Mouse (Mus musculus) neural tube, embryonic 12.5 days (tissue): ENCODE measurements at regions not wholly inside any gene's neighbourhood (a gene's known extent, or its start where the extent isn't known, plus 50 kb on each side); places are given as distances from the start of the nearest gene placed in this dataset.
A peak's percentile ranks its signal among the peaks of the same experiment; 100 is the strongest.

Source experiments
- ATAC-seq: fragments of 200-750 bp; cut with Nextera tagmentation; 2 replicates; pipeline ENCODE4 v1.8.0; 2017; ENCODE audit warnings: low read depth, mild to moderate bottlenecking, moderate TSS enrichment, moderate library complexity; ENCODE audit not compliant: low FRiP score
- H3K27ac ChIP-seq: fragments of 300-500 bp; sonication (generic); 2 replicates; pipeline ENCODE4 v1.5.1; 2016
- H3K27me3 ChIP-seq: fragments of 300-500 bp; sonication (generic); replicated peaks from 2 replicates; pipeline ENCODE4 v1.6.1; 2016; ENCODE audit warnings: mild to moderate bottlenecking
- H3K36me3 ChIP-seq: fragments of 300-500 bp; sonication (generic); 2 replicates; pipeline ENCODE4 v1.6.1; 2016; ENCODE audit warnings: mild to moderate bottlenecking
- H3K4me1 ChIP-seq: fragments of 300-500 bp; sonication (generic); 2 replicates; pipeline ENCODE4 v1.6.1; 2016
- H3K4me2 ChIP-seq: fragments of 300-500 bp; sonication (generic); replicated peaks from 2 replicates; pipeline ENCODE4 v1.6.1; 2016; ENCODE audit warnings: mild to moderate bottlenecking
- H3K4me3 ChIP-seq: fragments of 300-500 bp; sonication (generic); 2 replicates; pipeline ENCODE4 v1.5.1; 2016
- H3K9ac ChIP-seq: fragments of 300-500 bp; sonication (generic); 2 replicates; pipeline ENCODE4 v1.6.1; 2016; ENCODE audit warnings: mild to moderate bottlenecking
- H3K9me3 ChIP-seq: fragments of 300-500 bp; sonication (generic); 2 replicates; pipeline ENCODE4 v1.6.1; 2016; ENCODE audit warnings: mild to moderate bottlenecking
- WGBS: fragments of 180-500 bp; shearing (Covaris S2); methylation state at CpG from one replicate; pipeline ENCODE4 v1.1.7; 2016; 5-methylcytosine and 5-hydroxymethylcytosine counted together

DNA sequence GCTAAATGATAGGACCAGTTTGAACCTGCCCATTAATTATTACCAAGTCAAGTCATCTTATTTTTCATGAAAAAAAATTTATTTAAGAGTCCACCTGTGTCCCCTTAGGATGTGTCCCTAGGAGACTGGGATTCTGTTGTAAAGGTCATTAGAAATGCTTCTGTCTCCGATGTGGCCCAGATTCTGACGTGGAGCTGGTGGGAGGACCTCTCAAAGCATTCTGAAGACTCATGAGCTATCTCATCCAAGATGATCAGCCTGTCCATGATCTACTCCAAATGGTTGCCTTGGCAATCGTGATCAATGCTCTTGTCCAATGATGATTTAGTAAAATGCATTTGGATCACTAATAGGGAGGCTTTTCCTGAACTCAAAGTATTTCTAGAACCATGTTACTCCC, 163.4 kb upstream of the Gm5148 start:
- WGBS: 81% methylated on average over 3 of the region's 3 CpGs
- no peaks in the 10 kb centered on the region for H3K4me1 ChIP-seq
- no peak overlapping the region for H3K9ac ChIP-seq
- H3K4me2 ChIP-seq: no peak overlapping the region
- no peak overlapping the region for H3K27ac ChIP-seq
- ATAC-seq: no peak
- H3K27me3 ChIP-seq: no peaks in the 10 kb centered on the region
- H3K4me3 ChIP-seq: no peak overlapping the region
- H3K9me3 ChIP-seq: no peaks in the 10 kb centered on the region
- H3K36me3 ChIP-seq: no peaks in the 10 kb centered on the region

DNA sequence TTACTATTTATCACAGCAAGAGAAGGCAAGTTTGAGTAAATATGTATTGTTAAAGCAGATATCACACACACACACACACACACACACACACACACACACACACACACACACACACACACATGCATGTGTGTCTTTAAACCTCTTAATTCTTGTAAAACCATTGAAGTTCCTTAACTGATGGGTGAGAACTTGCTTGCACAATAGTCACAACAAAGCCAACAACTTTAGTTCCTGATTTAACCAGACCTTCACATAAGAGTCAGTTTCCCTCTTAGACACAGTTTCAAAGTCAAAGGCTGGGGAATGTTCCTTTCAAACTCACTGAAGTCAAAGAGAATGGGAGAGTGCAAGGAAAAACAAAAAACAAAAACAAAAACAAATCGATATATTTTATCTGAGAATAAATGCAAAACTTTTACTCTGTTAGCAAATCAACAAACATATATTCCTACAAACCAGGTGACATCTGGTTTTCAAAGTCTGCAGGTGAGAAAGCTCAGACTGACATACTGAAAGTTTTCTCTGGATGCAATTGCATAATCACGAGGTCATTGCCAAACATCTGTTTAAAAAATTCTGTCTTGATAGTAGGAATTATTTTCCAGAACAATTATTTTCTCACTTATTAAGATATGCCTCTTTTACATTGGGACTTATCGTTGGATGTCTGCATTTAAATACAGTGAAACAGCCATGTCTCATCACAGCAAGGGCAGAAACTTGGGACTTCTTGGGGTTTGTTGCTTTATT, 162.6 kb upstream of the Gm5148 start:
- ATAC-seq: no peak
- WGBS: 93% methylated on average over 3 of the region's 3 CpGs
- H3K9ac ChIP-seq: no peak overlapping the region
- no peak overlapping the region for H3K4me3 ChIP-seq
- H3K9me3 ChIP-seq: no peaks in the 10 kb centered on the region
- no peaks in the 10 kb centered on the region for H3K36me3 ChIP-seq
- H3K4me1 ChIP-seq: no peaks in the 10 kb centered on the region
- no peak overlapping the region for H3K4me2 ChIP-seq
- H3K27ac ChIP-seq: no peak overlapping the region
- H3K27me3 ChIP-seq: no peaks in the 10 kb centered on the region

DNA sequence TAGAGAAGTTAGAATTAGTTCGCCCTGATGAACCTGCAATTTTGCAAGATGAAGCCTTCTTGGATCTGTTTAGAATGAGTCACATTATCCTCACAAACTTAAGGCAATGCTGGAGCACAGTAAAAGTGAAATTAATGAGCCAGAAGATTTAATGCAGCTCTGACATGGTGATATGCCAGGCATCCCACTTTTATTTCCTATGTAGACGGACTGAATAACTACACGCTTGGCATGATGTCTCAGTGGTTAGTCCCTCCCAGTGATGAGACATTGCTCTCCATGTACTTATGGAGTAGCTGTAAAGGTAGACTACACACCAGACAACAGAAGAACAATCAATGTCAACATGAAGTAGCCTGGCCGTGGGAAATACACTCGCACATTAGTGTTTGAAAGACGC, 161.5 kb upstream of the Gm5148 start:
- no peaks in the 10 kb centered on the region for H3K27me3 ChIP-seq
- 84% methylated on average over 6 of the region's 6 CpGs for WGBS
- H3K36me3 ChIP-seq: no peaks in the 10 kb centered on the region

DNA sequence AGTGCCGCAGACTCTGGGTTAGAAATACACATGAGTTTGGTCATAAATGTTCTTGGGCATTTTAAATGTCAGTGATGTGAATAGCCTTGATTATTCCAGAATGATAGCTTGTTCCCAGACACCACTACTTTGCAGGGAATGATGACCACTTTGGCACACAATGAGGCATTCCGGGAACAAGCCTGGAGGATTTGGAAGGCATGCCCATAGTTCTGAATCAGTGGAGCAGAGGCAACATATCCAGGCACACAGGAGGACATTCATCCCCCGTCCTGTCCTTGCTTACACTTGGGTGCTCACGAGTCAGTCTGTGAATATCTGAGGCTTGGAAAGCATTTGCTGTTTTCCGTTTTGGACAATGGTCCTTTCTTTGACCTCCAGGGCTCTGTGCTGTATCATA, 158.1 kb upstream of the Gm5148 start:
- 47% methylated on average over 5 of the region's 5 CpGs for WGBS

More for the DNA sequence above, 161.5 kb upstream of the Gm5148 start:
- Histone ChIP-seq H3K27ac (no peak overlapping the region), H3K4me1 (no peaks in the 10 kb centered on the region), H3K9ac (no peak overlapping the region), H3K4me2 (no peak overlapping the region), H3K9me3 (no peaks in the 10 kb centered on the region), H3K4me3 (no peak overlapping the region)
- no peak for ATAC-seq

DNA sequence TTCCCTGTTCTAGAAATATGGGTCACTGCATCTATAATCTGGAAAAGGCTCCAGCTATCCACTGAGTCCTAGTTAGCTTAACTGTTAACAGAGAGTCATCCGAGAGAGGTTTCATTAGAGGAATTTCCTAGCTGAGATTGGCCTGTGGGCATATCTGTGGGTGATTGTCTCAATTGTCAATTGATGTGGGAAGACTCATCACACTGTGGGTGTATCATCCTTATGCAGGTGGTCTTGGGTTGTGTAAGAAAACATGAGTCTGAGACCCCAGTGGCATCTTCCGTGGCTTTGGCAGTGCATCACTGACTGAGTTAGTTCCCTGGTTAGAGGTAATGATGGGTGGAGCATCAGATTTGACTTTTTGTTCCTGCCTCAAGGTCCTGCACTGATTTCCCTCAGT, 156.7 kb upstream of the Gm5148 start:
- H3K9ac ChIP-seq: no peak overlapping the region
- no peak for ATAC-seq
- H3K4me2 ChIP-seq: no peak overlapping the region
- H3K36me3 ChIP-seq: no peaks in the 10 kb centered on the region
- WGBS: 88% methylated on average over 2 of the region's 2 CpGs
- H3K4me3 ChIP-seq: no peak overlapping the region
- no peaks in the 10 kb centered on the region for H3K9me3 ChIP-seq
- H3K4me1 ChIP-seq: no peaks in the 10 kb centered on the region
- no peaks in the 10 kb centered on the region for H3K27me3 ChIP-seq
- H3K27ac ChIP-seq: no peak overlapping the region

More for the DNA sequence above, 158.1 kb upstream of the Gm5148 start:
- no peaks in the 10 kb centered on the region for H3K9me3 ChIP-seq
- H3K27me3 ChIP-seq: no peaks in the 10 kb centered on the region
- H3K9ac ChIP-seq: no peak overlapping the region
- no peak overlapping the region for H3K4me2 ChIP-seq
- no peaks in the 10 kb centered on the region for H3K4me1 ChIP-seq
- H3K27ac ChIP-seq: no peak overlapping the region
- H3K36me3 ChIP-seq: no peaks in the 10 kb centered on the region
- H3K4me3 ChIP-seq: no peak overlapping the region
- ATAC-seq: no peak

DNA sequence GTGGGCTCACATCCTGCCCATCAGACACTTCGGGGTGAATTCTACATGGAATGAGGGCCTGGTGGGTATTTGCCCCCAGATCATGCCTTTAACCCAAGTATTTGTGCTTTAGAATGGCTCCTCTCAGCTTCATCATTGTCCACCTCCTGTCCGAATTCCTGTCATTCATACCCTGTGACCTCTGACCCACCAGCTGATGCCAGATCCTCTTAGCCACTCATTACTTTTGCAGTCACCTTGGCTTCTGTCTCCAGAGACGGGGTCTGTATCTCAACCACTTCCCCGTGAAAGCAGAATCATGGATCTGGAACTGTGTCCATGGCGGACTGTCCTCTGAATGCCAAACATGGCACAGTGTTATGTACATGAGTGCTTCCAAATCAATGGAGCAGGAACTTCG, 154.8 kb upstream of the Gm5148 start:
- no peak overlapping the region for H3K4me3 ChIP-seq
- 69% methylated on average over 6 of the region's 6 CpGs for WGBS
- no peak overlapping the region for H3K9ac ChIP-seq
- no peak for ATAC-seq
- H3K4me2 ChIP-seq: no peak overlapping the region
- H3K36me3 ChIP-seq: no peaks in the 10 kb centered on the region
- H3K27me3 ChIP-seq: no peaks in the 10 kb centered on the region
- H3K4me1 ChIP-seq: no peaks in the 10 kb centered on the region
- H3K9me3 ChIP-seq: no peaks in the 10 kb centered on the region
- no peak overlapping the region for H3K27ac ChIP-seq

DNA sequence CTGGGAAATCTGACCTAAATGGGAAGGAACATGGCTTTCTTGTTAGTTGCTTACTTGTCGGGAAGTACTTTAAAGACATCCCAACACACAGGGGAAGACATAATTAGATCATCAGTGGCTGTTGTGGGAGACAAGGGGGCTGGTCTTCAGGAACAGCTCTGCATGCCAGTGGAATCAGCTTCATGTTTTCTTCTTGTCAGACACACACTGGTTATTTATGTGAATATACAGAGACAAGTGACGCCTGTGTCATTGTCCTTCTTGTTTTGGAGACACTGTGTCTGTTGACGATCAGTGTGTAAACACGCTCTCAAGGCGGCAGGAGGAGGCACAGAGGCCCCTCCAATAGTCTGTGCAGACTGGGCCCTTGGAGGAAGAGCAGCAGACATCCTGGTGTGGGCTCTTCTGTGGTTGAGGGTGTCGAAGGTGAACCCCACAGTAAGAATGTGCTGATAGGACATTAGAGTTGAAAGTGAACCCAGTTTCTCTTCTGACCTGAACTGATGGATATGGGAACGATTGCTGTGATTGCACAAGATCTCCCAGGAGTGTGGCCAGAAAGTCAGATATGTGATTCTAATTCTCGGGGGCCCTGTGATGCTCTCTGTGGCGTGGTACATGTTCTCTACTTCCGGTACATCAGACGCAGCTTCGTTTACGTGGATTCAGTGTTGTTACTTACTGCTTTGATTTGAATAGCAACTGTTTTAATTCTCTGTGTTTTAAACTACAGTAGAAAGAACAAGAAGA, 151.9 kb upstream of the Gm5148 start:
- ATAC-seq: no peak
- no peaks in the 10 kb centered on the region for H3K4me1 ChIP-seq
- no peak overlapping the region for H3K27ac ChIP-seq
- no peak overlapping the region for H3K4me2 ChIP-seq
- H3K36me3 ChIP-seq: no peaks in the 10 kb centered on the region
- whole genome bisulfite sequencing: 84% methylated on average over 13 of the region's 13 CpGs
- H3K9me3 ChIP-seq: no peaks in the 10 kb centered on the region
- H3K27me3 ChIP-seq: no peaks in the 10 kb centered on the region
- no peak overlapping the region for H3K9ac ChIP-seq
- no peak overlapping the region for H3K4me3 ChIP-seq

DNA sequence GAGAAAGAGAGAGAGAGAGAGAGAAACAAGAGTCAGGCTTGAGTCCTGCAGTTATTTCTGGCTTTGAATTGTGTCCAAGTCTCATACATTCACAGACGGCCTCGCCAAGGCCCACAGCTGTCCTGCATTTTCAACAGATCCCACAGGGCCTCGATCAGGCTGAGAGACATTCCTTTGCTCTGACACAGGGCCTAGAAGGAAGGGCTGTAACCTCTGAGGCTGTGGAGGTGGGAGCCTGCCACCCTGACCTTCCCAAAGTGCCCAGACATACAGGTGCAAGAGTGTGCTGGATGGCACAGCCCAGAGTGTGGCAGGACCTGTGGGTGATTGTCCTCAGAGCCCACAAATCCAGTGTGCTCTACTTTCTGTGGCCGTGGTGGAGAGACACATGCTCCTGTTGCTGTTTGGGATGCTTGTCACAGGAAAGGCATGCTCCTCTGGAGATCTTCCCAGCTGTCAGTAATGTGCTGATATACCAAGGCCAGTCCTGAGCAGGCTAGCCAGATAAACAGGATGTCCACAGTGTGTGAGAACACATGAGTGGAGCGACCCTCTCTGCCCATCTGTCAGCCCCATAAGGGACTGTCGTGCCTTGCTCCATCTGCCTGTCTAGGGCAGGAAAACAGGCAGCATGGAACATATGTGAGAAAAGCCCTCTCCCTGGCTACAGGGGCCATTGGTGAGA, 151.2 kb upstream of the Gm5148 start:
- H3K27ac ChIP-seq: no peak overlapping the region

DNA sequence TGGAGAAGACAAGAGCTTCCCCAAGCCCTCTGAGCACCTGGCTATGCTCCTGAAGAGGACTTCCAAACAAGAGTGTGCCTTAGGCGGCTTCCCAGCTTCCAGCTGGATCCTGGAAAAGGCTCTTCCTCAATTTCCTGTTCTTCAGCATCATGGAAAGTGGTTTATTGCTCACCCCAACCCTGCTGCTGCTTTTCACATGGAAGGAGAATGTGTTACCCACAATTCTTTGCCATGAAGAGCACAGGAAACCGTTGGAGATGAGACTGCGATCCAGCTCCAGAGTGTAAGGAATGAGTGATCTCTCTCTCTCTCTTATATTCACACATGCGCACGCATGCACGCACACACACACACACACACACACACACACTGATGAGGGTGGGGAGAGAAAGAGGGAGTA, 150.6 kb upstream of the Gm5148 start:
- 88% methylated on average over 6 of the region's 6 CpGs for WGBS
- Histone ChIP-seq H3K27me3 (no peaks in the 10 kb centered on the region), H3K9me3 (no peaks in the 10 kb centered on the region), H3K4me2 (no peak overlapping the region), H3K36me3 (no peaks in the 10 kb centered on the region), H3K27ac (no peak overlapping the region), H3K4me3 (no peak overlapping the region), H3K9ac (no peak overlapping the region), H3K4me1 (no peaks in the 10 kb centered on the region)
- ATAC-seq: no peak

More for the DNA sequence above, 151.2 kb upstream of the Gm5148 start:
- Histone ChIP-seq H3K27me3 (no peaks in the 10 kb centered on the region), H3K4me1 (no peaks in the 10 kb centered on the region), H3K4me3 (no peak overlapping the region), H3K9ac (no peak overlapping the region), H3K36me3 (no peaks in the 10 kb centered on the region), H3K4me2 (no peak overlapping the region), H3K9me3 (no peaks in the 10 kb centered on the region)
- WGBS: 49% methylated on average over 6 of the region's 6 CpGs
- peak; percentile 48; the same call in 1 of the 2 replicates for ATAC-seq

DNA sequence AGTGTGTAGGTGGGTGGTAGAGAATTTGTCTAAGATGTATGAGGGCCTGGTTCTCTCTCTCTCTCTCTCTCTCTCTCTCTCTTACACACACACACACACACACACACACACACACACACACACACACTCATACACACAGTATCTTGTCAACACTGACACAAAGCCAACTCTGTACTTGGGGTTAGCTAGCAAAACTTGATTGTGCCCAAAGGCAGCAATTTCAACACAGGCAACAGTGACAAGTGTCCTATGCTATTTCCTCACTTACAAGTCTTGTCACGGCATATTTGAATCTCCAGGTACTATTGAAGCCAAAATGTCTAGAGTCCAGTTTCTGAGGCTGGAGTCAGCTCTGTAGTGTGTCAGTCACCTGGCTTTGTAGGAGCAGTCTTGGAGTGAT, 150.1 kb upstream of the Gm5148 start:
- H3K4me3 ChIP-seq: no peak overlapping the region
- H3K4me1 ChIP-seq: no peaks in the 10 kb centered on the region
- no peaks in the 10 kb centered on the region for H3K9me3 ChIP-seq
- WGBS: 82% methylated on average over 1 of the region's 1 CpGs
- no peak overlapping the region for H3K4me2 ChIP-seq
- no peak overlapping the region for H3K27ac ChIP-seq
- ATAC-seq: no peak
- no peaks in the 10 kb centered on the region for H3K36me3 ChIP-seq
- H3K9ac ChIP-seq: no peak overlapping the region
- no peaks in the 10 kb centered on the region for H3K27me3 ChIP-seq

DNA sequence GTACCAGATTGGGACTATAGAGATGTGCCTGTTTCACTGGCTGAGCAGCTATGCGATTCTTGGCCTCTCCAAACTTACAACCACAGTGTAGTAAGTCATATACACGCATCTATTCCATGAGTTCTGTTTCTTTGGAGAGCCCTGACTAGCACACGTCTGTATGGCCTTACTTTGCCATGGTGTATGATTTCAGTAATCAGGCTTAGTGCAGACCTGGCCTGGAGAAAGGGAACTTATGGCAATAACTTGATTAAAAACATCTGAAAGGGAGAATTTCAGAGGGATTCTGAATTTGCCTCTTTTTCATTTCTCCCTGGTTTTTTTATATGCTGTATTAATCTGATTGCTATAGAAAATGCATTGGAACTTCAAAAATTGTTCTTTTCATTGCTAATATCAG, 148.0 kb upstream of the Gm5148 start:
- Histone ChIP-seq H3K36me3 (no peaks in the 10 kb centered on the region), H3K4me1 (peaks cover 3% of the 10 kb centered on the region; the same call in 1 of the 2 replicates), H3K4me2 (no peak overlapping the region), H3K27ac (no peak overlapping the region), H3K9me3 (no peaks in the 10 kb centered on the region), H3K27me3 (no peaks in the 10 kb centered on the region), H3K4me3 (no peak overlapping the region), H3K9ac (no peak overlapping the region)
- ATAC-seq: no peak
- 88% methylated on average over 3 of the region's 3 CpGs for WGBS

DNA sequence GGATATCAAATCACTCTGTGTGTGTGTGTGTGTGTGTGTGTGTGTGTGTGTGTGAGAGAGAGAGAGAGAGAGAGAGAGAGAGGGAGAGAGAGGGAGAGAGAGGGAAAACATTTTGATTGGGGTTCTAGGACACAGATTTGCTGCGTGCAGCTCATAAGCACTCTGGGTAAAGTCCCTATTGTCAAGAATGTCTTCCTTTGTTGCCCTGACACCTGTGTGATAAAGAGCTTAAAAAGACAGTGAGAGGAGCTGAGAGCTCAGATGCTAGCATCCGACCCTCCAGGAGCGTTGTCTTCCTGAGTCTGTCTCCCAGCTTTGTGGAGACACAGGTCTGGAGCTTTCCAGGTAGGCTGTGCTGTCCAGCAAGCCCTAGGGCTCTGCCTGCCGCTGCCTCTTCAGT, 146.8 kb upstream of the Gm5148 start:
- Histone ChIP-seq H3K4me1 (peaks cover 3% of the 10 kb centered on the region; the same call in 1 of the 2 replicates), H3K9ac (no peak overlapping the region), H3K4me3 (no peak overlapping the region), H3K9me3 (no peaks in the 10 kb centered on the region), H3K36me3 (no peaks in the 10 kb centered on the region), H3K27me3 (no peaks in the 10 kb centered on the region), H3K27ac (no peak overlapping the region), H3K4me2 (no peak overlapping the region)
- no peak for ATAC-seq
- WGBS: 76% methylated on average over 4 of the region's 4 CpGs
